Mouse (Mus musculus): Measurements from ENCODE around the gene Pnpla5. TPM values are rescaled to one million over a fixed set of nuclear protein-coding genes. Genes with fewer than 3 reads are reported as not detected.
"Not testable (repeated sequence)": the region's sequence is repeated elsewhere in the genome, so short reads cannot be mapped to it uniquely, and the experiment has no call there.

Pnpla5 gene
- polyA plus RNA-seq, 2 experiments, result 0.02 TPM; not detected in 1

- Histone ChIP-seq H3K27me3 (ENCODE audit: control insufficient read depth, insufficient read depth, low read length) (peaks cover 16% of the 10 kb centered on the region), H3K9ac (replicated peaks) (no peak overlapping the region), H3K4me1 (replicated peaks; ENCODE audit: control insufficient read depth in 2 of 2, insufficient read depth in 2 of 2, low read length in 1 of 2) (peaks cover 0 to 4% of the 10 kb centered on the region in 2 experiments; a peak in 2 of 4 replicates), H3K9me3 (ENCODE audit: control insufficient read depth, low read length) (no peaks in the 10 kb centered on the region), H3K36me3 (replicated peaks; ENCODE audit: control insufficient read depth, insufficient read depth, low read depth) (no peaks in the 10 kb centered on the region), H3K4me2 (ENCODE audit: low read depth) (no peak overlapping the region), H3K4me3 (ENCODE audit: insufficient read depth in 1 of 2, low read depth in 2 of 2, low read length in 2 of 2) (no peak overlapping the region), H3K27ac (no peak overlapping the region)
- no peak for TF ChIP-seq CTCF (IDR thresholded peaks at IDR 0.05; ENCODE audit: low read depth)
- TF ChIP-seq EP300 (IDR thresholded peaks at IDR 0.05; ENCODE audit: low read depth), result no peak
- 63% methylated on average over 6 of the region's 6 CpGs for WGBS (ENCODE audit: insufficient replicate concordance)
- DNase-seq (ENCODE audit: low read depth in 3 of 3, low spot score in 3 of 3) (no peak), ATAC-seq (ENCODE audit: insufficient read depth) (no peak)
Measured at GRCm38 (mm10) chr15:84166818-84167217, 43.8 kb upstream of the Pnpla5 start.

DNA sequence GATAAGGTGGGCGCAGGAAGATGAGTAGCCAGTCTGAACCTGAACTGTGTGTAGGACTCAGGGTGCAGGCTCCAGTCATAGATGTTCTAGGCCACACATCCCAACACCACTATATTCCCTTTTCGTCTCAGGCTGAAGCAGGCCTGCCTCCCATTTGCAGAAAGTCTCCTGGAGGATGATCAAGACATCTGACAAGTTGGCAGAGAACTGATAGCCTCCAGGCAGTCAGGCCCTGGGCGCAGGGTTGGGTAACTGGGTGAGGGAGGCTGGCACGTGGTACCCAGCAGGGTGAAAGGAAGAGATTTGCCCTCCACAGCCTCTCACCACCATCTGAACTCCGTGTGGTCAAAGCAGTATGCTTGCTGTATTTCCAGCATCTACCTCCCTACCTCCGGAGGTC lies 38.9 kb upstream of the Pnpla5 start:
- H3K4me2 ChIP-seq (ENCODE audit: low read depth), result no peak overlapping the region
- 65% methylated on average over 6 of the region's 6 CpGs for WGBS (ENCODE audit: insufficient replicate concordance)
- no peaks in the 10 kb centered on the region for H3K36me3 ChIP-seq (replicated peaks; ENCODE audit: control insufficient read depth, insufficient read depth, low read depth)
- no peak overlapping the region for H3K9ac ChIP-seq (replicated peaks)
- no peaks in the 10 kb centered on the region for H3K9me3 ChIP-seq (ENCODE audit: control insufficient read depth, low read length)
- DNase-seq (ENCODE audit: low read depth in 3 of 3, low spot score in 3 of 3) (no peak), ATAC-seq (ENCODE audit: insufficient read depth) (no peak)
- TF ChIP-seq EP300 (IDR thresholded peaks at IDR 0.05; ENCODE audit: low read depth) (no peak), CTCF (IDR thresholded peaks at IDR 0.05; ENCODE audit: low read depth) (no peak)
- no peaks in the 10 kb centered on the region for H3K27me3 ChIP-seq (ENCODE audit: control insufficient read depth, insufficient read depth, low read length)
- no peak overlapping the region for H3K27ac ChIP-seq
- H3K4me1 ChIP-seq (replicated peaks; ENCODE audit: control insufficient read depth in 2 of 2, insufficient read depth in 2 of 2, low read length in 1 of 2), result no peaks in the 10 kb centered on the region
- H3K4me3 ChIP-seq (ENCODE audit: insufficient read depth in 1 of 2, low read depth in 2 of 2, low read length in 2 of 2), result no peak overlapping the region

DNA sequence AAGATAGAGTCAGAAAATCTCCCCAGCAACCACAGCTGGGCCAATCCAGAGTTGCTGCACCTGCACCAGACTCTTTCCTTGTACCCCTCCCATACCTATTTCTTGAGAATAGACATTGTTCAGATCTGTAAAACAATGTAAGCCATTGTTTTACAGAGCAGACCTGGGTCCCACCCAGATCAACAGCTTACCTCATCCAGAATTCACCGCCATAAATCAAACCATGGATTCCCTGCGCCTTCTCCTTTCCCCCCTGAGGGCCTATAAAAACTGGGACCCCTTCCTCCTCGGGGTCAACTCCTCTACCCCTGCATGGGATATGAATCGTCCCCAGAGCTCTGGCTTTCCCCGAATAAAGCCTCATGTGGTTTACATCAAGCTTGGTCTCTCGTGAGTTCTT lies 34.6 kb upstream of the Pnpla5 start:
- H3K36me3 ChIP-seq (replicated peaks; ENCODE audit: control insufficient read depth, insufficient read depth, low read depth); H3K27me3 ChIP-seq (ENCODE audit: control insufficient read depth, insufficient read depth, low read length); H3K4me3 ChIP-seq (ENCODE audit: insufficient read depth in 1 of 2, low read depth in 2 of 2, low read length in 2 of 2); DNase-seq (ENCODE audit: low read depth in 3 of 3, low spot score in 3 of 3); H3K4me1 ChIP-seq (replicated peaks; ENCODE audit: control insufficient read depth in 2 of 2, insufficient read depth in 2 of 2, low read length in 1 of 2); H3K9me3 ChIP-seq (ENCODE audit: control insufficient read depth, low read length); H3K27ac ChIP-seq; ATAC-seq (ENCODE audit: insufficient read depth); H3K4me2 ChIP-seq (ENCODE audit: low read depth); H3K9ac ChIP-seq (replicated peaks): not testable (repeated sequence)
- WGBS (ENCODE audit: insufficient replicate concordance), result 73% methylated on average over 6 of the region's 6 CpGs

DNA sequence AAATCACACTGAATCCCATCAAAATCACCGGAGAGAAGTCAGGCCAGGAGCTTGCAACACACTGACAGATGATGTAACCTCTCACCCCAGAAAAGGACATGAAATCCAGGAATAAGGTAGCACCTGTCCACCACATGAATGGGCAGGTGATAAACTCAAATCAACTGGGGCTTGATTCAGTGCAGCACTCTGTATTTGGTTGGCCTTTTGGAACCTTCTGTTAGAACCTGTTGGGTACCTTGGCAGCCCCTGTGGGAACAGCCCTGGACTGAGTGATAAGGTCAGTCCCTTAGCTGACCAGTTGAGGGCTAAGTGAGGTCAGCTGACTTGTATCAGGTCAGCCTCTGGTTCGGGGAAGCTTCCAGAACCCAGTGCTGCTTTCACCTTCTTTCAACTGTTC lies 33.2 kb upstream of the Pnpla5 start:
- no peak overlapping the region for H3K9ac ChIP-seq (replicated peaks)
- H3K4me3 ChIP-seq (ENCODE audit: insufficient read depth in 1 of 2, low read depth in 2 of 2, low read length in 2 of 2), result no peak overlapping the region
- no peak overlapping the region for H3K27ac ChIP-seq
- no peak for DNase-seq (ENCODE audit: low read depth in 3 of 3, low spot score in 3 of 3)
- TF ChIP-seq EP300 (IDR thresholded peaks at IDR 0.05; ENCODE audit: low read depth), result no peak
- no peak for TF ChIP-seq CTCF (IDR thresholded peaks at IDR 0.05; ENCODE audit: low read depth)
- H3K36me3 ChIP-seq (replicated peaks; ENCODE audit: control insufficient read depth, insufficient read depth, low read depth), result no peaks in the 10 kb centered on the region
- H3K4me2 ChIP-seq (ENCODE audit: low read depth), result no peak overlapping the region
- ATAC-seq (ENCODE audit: insufficient read depth), result no peak
- H3K27me3 ChIP-seq (ENCODE audit: control insufficient read depth, insufficient read depth, low read length), result no peaks in the 10 kb centered on the region
- H3K4me1 ChIP-seq (replicated peaks; ENCODE audit: control insufficient read depth in 2 of 2, insufficient read depth in 2 of 2, low read length in 1 of 2), result no peaks in the 10 kb centered on the region
- WGBS (ENCODE audit: insufficient replicate concordance), result 56% methylated on average over 2 of the region's 2 CpGs
- no peaks in the 10 kb centered on the region for H3K9me3 ChIP-seq (ENCODE audit: control insufficient read depth, low read length)

- no peak for ATAC-seq (ENCODE audit: insufficient read depth)
- H3K27me3 ChIP-seq (ENCODE audit: control insufficient read depth, insufficient read depth, low read length), result no peaks in the 10 kb centered on the region
- no peak overlapping the region for H3K9ac ChIP-seq (replicated peaks)
- 69% methylated on average over 5 of the region's 5 CpGs for WGBS (ENCODE audit: insufficient replicate concordance)
- H3K4me2 ChIP-seq (ENCODE audit: low read depth), result no peak overlapping the region
- no peak for TF ChIP-seq CTCF (IDR thresholded peaks at IDR 0.05; ENCODE audit: low read depth)
- no peak for TF ChIP-seq EP300 (IDR thresholded peaks at IDR 0.05; ENCODE audit: low read depth)
- no peak overlapping the region for H3K27ac ChIP-seq
- H3K4me3 ChIP-seq (ENCODE audit: insufficient read depth in 1 of 2, low read depth in 2 of 2, low read length in 2 of 2), result no peak overlapping the region
- H3K9me3 ChIP-seq (ENCODE audit: control insufficient read depth, low read length), result no peaks in the 10 kb centered on the region
- H3K4me1 ChIP-seq (replicated peaks; ENCODE audit: control insufficient read depth in 2 of 2, insufficient read depth in 2 of 2, low read length in 1 of 2), result no peaks in the 10 kb centered on the region; a peak in 1 of 4 replicates
- no peak for DNase-seq (ENCODE audit: low read depth in 3 of 3, low spot score in 3 of 3)
- no peaks in the 10 kb centered on the region for H3K36me3 ChIP-seq (replicated peaks; ENCODE audit: control insufficient read depth, insufficient read depth, low read depth)
Measured at GRCm38 (mm10) chr15:84140929-84141328, 18.0 kb upstream of the Pnpla5 start.
